Mouse (Mus musculus) CH12F3 (cell line): ENCODE data around the gene Plin3.

Source experiments
- in situ Hi-C: fragments of 300-500 bp; cut with MboI; formaldehyde crosslinking; loops from 2 replicates; pipeline ENCODE4 v1.14.3; 2020; ENCODE audit warnings: low sequenced_read_pairs

Gene Plin3

GRCm38 (mm10) chr17:56254695-56255094 is 38.0 kb downstream of the Plin3 start:
- in situ Hi-C loops: loop anchor here (10.0 kb wide), 1 partner anchor 120 kb away; no protein-coding TSS in a partner anchor

GRCm38 (mm10) chr17:56251136-56251829 is 41.4 kb downstream of the Plin3 start:
- in situ Hi-C loops: loop anchor here (10.0 kb wide), 1 partner anchor 116 kb away; no protein-coding TSS in a partner anchor

- in situ Hi-C loops: no loop called here
Observed at GRCm38 (mm10) chr17:56245608-56246007, 47.1 kb downstream of the Plin3 start.

GRCm38 (mm10) chr17:56241541-56242401 is 50.9 kb downstream of the Plin3 start:
- in situ Hi-C loops: no loop called here

GRCm38 (mm10) chr17:56233818-56234469 is 58.7 kb downstream of the Plin3 start:
- in situ Hi-C loops: no loop called here

- in situ Hi-C loops: no loop called here
Observed at GRCm38 (mm10) chr17:56233389-56233788, 59.3 kb downstream of the Plin3 start.

- in situ Hi-C loops: no loop called here
Observed at GRCm38 (mm10) chr17:56229943-56230342, 62.7 kb downstream of the Plin3 start.
